Mouse (Mus musculus) bone marrow, adult 2 months (tissue): ENCODE measurements around the gene Tex261.

ENCODE experiments used
- CTCF ChIP-seq: fragments of 200-500 bp; IDR thresholded peaks from 2 replicates; pipeline ENCODE4 v1.5.1; 2011; ENCODE audit warnings: low read length, control low read depth; ENCODE audit not compliant: control insufficient read depth, insufficient read depth
- POLR2A ChIP-seq: fragments of 200-500 bp; IDR thresholded peaks from 2 replicates; pipeline ENCODE4 v1.6.1; 2011; ENCODE audit warnings: low read depth, mild to moderate bottlenecking, control low read depth, low read length, borderline replicate concordance; ENCODE audit not compliant: control insufficient read depth

DNA sequence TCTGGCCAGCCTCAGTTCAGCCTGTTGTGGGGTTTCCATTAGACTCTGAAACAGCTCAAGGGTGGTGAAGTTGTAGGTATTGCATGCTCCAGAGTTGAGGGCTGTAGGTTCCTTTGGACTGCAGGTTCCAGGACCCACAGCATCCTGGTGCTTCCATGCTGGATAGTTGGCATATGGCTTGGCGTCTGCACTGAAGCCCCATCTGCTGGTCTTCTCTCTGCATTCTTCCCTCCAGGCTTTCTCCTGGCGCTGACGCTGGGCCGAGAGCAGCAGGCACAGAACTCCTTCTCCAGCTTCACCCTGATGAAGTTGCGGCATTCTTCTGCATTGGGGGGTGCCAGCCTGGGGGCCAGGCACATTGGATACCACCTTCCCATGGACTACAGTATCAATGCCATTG, 26.4 kb upstream of the Tex261 start:
- TF ChIP-seq POLR2A (no peak), CTCF (no peak)
